Mouse (Mus musculus) embryo, embryonic 10 days (tissue): ENCODE data around the gene Lsm10.
A peak's percentile ranks its signal among the peaks of the same experiment; 100 is the strongest.

Experiments
- DNase-seq: peaks from one replicate; pipeline ENCODE4 v3.0.0-alpha.2; 2015; ENCODE audit warnings: low spot score

The Lsm10 gene

DNA sequence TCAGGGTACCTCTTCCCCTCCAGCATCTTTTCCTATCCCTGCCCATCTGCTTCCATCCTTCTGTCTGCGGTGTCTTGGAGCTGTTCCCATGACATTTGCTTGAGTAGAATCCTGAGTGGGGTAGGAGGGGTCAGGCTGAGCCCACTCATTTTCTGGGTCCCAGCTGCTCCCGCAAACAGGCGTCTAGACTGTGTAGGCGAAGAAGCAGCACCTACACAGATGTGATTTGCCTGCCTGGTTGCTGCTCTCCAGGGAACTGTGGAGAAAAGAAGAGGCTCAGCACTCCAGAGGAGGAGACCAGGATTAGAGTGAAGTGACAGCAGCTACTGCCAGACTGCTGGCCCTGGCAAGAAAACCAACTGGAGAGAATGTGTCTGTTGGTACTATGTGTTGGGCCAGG lies 22.2 kb downstream of the Lsm10 start:
- DNase-seq: no peak

DNA sequence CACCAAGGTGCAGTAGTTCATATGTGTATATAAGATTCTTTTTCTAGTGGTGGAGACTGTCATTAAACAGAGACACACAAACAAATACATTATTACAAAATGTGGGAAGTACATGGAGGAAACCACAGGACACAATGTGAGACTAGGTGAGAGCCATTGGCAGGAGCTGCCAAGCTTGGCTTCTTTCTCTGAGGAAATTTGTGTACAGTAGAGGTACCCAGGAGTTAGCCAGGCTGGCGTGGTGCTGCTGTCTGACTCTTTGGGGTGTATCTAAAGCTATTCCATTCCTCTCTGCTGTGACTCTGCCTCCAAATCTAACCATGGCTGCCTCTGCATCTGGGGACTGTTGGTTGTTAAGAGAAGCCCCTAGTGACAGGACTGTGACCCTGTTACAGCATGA lies 22.6 kb downstream of the Lsm10 start:
- DNase-seq: no peak

DNA sequence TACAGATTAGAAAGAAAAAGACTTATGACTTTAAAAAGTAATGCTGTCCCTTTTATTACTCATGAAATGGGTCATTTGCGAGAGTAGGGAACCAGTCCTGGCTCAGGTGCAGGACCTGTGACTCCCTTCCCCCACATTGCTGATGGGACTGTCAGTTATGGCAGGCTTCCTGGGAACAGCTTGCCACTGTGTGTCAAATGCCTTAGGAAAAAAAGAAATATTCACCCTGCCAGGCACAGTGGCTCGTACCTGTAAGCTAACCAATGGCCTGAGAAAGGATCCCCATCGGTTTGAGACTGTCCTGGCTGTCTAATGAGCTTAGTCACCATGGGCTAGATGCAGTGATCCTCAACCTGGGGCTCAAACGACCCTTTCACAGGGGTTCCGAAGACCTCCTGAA lies 23.6 kb downstream of the Lsm10 start:
- DNase-seq: no peak

DNA sequence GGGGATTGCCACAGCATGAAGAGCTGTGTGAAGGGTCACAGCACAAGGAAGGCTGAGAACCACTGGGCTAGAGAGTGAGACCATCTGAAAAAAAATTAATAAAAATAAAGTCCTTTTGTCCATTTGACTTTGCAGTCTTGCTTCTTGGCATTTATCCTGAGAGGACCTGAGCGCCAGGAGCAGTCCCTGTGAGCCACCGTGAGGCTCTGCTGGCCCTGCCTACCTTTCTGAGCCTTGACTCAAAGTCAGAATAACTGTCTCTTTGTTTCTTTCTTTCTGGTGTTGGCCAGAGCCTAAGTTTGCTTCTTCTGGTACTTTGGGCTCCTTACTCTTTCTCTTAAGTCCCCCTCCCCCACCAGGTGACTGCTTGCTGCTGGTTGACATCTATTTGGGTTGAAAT lies 24.1 kb downstream of the Lsm10 start:
- DNase-seq: no peak

DNA sequence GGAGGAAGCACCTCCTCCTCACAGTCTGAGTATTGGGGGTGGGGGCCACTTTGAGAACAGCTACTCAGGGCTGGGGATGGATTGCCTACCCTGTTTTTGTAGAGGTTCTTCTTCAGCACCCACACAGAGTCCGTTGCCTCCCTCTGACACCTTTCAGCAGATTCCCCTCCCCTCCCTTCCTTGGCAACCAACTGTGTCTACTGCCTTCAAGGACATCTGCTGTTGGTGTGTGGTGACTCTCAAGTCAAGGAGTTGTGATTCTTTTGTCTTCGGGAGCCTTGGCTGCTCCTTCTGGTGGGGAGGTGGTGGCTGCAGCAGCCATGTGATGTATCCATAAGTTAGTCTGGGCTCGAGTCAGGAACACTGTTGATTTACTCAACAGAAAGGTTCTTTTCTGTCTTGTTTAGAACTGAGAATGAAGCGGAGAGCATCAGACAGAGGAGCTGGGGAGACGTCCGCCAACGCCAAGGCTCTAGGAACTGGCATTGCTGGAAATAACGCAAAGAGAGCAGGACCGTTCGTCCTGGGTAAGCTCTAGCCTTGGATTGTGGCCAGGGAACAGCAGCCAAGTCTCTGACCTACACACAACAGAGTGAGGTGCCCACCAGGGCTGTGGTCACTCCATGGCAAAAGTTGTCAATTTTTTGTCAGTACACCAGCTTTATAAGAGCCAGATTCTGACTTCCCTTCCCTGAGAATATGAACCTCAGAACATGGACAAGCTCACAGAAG lies 27.1 kb downstream of the Lsm10 start:
- no peak for DNase-seq

DNA sequence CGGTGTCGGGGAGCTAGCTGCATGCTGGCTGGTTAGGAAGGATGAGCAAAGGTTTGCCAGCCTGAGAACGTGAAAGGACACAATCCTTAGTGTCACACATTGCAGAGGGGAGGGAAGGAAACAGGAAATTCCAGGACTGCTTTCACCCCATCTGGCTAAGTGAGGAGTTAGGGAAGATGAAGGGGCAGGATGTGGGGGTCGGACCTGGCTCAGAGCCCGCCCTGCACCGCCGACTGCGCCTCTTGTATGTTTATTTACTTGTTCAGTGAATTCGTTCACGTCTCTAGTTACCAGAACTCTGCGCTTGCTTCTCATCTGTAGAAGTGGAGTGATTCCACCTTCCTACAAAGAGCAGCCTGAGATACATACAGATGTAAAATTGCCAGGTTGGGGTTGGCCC lies 34.1 kb downstream of the Lsm10 start:
- DNase-seq: peak; percentile 67

DNA sequence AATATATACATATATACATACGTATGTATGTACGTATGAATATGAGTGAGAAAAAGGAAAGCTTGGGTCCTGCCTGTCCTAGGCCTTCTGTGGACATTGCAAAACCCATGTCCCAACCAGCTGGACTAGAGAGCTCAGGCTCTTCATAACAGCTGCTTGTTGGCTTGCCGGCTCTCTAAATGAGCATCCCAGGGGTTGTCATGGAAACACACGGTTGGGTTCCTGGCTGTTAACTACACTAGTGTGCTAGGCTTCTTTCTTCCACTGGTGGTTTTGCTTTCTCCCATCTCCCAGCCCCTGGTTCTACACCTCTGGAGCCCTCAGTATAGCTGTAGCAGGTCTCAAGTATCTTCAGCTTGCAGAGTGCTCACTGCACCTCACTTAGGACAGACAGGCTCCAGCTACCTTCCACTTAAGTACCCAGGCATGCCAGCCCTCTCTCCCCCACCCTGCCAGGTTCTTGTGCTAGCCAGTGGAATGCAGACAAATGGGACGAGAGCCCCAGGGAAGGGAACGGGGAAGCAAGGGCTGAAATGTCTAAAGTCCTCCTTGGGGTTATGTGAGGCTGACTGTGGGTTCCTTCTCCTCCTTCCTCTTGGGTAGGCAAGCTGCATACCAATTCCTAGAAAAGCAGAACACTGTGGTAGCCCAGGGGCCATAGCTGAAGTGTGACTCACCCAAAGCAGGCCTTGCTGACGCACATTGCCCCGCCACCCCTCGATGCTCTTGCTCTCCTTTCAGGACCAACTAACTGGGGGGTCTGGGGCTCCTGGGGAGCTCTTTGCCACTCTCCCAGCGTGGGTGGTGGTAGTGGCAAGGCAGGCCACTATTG lies 35.1 kb downstream of the Lsm10 start:
- DNase-seq: peak; percentile 66

DNA sequence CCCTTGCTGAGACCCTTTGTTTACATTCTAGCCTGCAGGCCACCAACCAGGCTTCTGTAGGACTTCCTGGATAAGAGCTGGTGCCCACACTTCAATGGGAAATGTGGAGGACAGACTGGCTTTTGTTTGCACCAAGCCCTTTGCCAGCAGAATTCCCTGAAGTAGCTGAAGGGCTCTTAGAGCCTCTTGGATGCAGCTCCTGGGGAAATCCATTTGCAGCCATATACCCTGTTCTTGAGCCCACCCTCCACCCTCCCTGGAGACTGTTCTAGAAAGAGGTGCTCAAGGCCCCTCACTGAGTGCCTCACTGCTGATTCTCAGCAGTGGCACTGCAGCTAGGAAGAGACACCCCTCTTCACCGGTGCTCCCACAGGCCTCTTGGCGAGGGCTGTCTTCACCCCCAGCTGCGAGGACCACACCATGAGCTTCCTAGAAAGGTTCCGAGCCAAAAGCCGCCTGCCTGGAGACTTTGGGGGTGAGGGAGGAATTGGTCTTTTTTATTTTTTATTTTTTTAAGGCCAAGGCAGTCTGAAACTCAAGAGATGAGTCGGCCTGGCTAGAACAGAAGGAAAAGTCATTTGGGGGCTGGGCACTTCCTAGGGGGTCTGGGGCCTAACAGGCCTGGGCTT lies 36.3 kb downstream of the Lsm10 start:
- DNase-seq: no peak

DNA sequence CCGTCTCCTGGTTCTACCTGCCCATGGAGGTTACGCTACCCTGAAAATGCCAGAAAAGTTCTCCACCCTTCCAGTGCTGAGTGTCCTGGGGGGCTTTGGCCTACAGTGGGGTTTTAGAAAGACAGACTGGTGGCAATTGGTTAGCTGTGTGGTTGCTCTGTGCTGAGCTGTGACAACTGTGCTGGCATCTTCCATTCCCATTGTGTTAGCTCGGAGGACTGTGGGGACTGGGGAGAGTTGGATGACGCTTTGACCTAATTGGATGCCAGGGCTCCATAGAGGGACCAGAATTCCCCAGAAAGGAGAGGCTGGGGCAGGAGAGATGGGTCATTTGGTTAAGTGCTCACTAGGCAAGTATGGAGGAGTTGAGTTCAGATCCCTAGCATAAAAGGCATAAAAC lies 37.8 kb downstream of the Lsm10 start:
- no peak for DNase-seq

DNA sequence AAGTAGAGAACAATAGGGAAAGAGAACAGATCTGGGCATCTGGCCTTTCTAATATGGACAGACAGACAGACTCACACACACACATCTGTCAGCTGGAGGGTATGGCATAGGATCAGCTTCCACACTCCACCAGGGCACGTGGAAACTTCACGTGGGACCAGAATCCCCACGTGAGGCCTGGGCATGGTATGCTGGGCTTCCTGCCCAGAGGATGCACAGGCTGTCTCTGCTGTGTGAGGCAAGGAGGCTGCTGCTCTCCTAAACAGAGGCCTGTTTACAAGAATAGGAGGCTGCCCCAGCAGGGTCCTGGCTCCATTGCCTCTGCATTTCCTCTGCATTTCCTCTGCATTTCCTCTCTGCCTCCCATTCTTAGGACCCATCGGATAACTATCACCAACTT lies 38.2 kb downstream of the Lsm10 start:
- no peak for DNase-seq

DNA sequence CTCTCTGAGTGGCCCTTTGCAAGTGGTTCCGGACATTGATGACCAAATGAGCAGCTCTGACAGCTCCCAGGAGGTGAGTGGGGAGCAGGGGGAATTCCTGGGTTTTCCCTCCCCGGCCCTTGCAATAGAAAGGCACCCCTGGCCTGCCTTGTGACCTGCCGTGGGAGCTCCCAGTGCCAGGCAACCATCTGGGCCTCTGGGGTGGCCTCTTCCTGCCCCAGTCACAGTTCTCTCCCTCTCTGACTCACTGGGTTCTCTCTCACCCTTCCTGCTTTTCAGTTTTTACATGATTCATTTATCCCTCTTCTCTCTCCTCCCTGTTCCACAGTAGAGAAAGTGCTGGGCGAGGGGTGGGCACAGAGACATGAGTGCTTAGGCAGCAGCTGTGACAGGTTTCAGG lies 41.4 kb downstream of the Lsm10 start:
- no peak for DNase-seq

DNA sequence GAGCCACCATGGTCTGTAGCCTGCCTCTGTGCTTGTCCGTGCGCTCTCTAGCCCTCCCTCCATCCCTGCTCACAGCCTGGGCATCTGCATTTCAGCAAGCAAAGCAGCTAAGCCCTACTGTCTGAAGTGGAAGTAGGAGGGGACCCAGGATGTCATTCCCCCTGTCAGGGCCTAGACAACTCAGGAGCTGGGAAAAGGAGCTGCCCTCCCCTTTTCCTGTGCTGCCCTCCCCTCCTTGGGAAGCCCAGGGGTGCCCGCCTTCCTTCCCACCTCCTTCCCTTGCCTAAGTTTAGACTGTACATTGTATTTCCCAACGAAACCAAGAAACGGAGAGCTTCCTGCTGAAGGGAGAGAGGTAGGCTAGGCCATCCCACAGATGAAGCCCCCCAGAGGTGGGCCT lies 44.6 kb downstream of the Lsm10 start:
- DNase-seq: no peak

DNA sequence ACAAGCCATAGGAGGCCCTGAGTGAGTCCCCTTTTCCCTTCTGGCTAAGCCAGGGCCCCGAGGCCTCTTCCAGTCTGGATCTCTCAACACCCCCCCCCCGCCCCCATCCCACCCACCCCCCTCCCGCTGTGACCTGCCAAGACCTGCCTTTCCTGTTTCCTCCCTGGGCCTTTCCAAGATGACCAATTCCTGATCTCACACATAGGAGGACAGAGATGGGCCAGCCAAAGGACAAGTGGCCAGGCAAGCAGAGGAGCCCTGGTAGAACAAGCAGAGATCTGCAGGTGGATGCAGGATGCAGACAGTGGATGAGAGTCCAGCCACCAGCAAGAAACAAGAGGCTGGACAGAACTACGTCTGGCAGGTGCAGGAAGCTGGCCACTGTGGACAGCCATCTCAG lies 49.0 kb downstream of the Lsm10 start:
- DNase-seq: no peak

DNA sequence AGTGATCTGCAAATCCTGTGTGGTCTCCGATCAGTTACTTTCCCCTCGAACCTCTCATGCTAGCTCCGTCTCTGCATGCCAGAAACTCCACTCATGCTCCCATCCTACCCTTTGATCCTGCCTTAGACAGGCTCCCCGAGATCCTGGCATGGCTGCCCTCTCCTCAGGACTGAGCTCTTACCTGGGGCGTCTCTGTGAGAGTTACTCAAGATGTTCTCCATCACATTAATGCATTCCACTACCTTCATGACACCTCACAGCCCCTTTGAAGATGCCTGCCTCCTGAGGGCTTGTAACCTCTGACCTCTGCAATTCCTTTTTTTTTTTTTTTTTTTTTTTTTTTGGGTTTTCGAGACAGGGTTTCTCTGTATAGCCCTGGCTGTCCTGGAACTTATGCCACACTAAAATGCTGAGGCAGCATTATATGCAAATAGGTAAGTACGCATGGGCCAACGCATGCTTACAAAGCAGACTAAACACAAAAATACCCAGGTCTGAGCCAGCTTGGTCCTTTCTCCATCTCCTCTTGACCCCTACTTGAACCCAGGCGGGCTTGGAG lies 50.6 kb downstream of the Lsm10 start:
- DNase-seq: peak; percentile 51

DNA sequence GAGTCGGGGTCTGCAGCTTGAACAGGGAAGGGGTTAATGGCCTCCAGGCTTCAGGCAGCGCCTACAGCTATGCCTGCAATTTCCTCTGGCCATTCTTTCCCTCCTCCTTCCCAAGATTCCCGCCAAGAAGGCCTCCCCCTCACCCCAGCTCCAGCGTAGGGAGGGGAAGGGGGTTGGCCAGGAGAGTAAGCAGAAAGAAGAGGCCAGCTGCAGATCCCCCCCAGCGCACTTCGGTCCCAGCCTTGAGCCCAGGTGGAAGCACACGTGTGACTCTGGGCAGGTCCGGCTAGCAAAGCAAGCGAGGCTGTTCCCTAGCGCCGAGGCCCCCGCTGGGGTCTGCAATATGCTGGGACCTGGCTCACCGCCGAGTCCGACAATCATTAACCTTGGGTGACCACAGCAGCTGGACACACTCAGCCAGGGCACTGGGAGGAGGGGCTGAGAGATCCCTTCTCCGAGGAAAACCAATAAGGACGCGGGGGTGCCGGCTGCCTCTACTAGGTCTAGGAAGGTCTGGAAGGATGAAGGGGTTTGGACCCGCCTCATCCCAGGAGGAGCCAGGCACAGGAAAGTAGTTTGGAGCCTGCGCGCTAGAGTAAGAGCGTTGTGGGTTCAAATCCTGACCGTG lies 51.2 kb downstream of the Lsm10 start, which contains the start of gene Eva1b:
Gene Eva1b (plus strand): TSS at position 212 of the 628 bp plus-strand sequence.
- peak; percentile 90 for DNase-seq
